In genomic region chr5:9724956-9725600, GRCm38 (mm10) we compare ENCODE assay signal across 9 mouse cellular contexts. TPM values are rescaled to one million over a fixed set of nuclear protein-coding genes. Genes with fewer than 3 reads are reported as not detected.
DNase-seq lines count a peak whose midpoint lies in the region; ATAC-seq lines count a peak whose summit lies in the region.
"Had no signal": no experiment of that assay in that cellular context is flagged by ENCODE, and none has a peak within 500 bp of the region (broad histone marks: within the 10 kb centered on the region; RNA-seq: fewer than 3 reads in every experiment).

TSS of gene Grm3 (minus strand) at chr5:9725170.

- H3K36me3 ChIP-seq in liver, embryonic 11.5 days (ENCODE audit: control insufficient read depth, insufficient read depth, low read length): no peaks in the 10 kb centered on the region
- no peaks in the 10 kb centered on the region for H3K36me3 ChIP-seq in neural tube, embryonic 14.5 days (ENCODE audit: control insufficient read depth, insufficient read depth, low read length)

- H3K27ac ChIP-seq in liver, embryonic 11.5 days (ENCODE audit: low read depth, low read length): no peak within 1 kb of the TSS
- H3K27ac ChIP-seq in neural tube, embryonic 14.5 days (ENCODE audit: low read depth, low read length): peak within 1 kb of the TSS; percentile 76

- DNase-seq in liver, embryonic 11.5 days (ENCODE audit: low spot score): peak; percentile 31
- no peak for DNase-seq in liver
- peak; percentile 29 to 46 for DNase-seq in cerebellum, postnatal 4 days (ENCODE audit: low spot score in 2 of 2)
- no peak for DNase-seq in frontal cortex, adult 2 months (ENCODE audit: extremely low spot score in 1 of 2, low spot score in 1 of 2)
- peak in 1 of 2 experiments; percentile 42 for DNase-seq in left cerebral cortex, postnatal 10 days (ENCODE audit: extremely low spot score in 1 of 2, low spot score in 2 of 2)
- no peak for DNase-seq in spleen, adult 12 weeks (ENCODE audit: low spot score)
- DNase-seq in urinary bladder, postnatal 36 days (ENCODE audit: low spot score in 2 of 2): no peak

- H3K27me3 ChIP-seq in liver, embryonic 11.5 days (replicated peaks; ENCODE audit: control insufficient read depth, insufficient read depth, low read length): peaks cover 18% of the 10 kb centered on the region
- no peaks in the 10 kb centered on the region; the same call in 1 of the 2 replicates for H3K27me3 ChIP-seq in neural tube, embryonic 14.5 days (ENCODE audit: control insufficient read depth, insufficient read depth, low read length)

- H3K9ac ChIP-seq in liver, embryonic 11.5 days (ENCODE audit: low read depth, low read length): no peak within 1 kb of the TSS
- peak within 1 kb of the TSS; percentile 67 for H3K9ac ChIP-seq in neural tube, embryonic 14.5 days (replicated peaks; ENCODE audit: low read depth, low read length)

- H3K9me3 ChIP-seq in liver, embryonic 11.5 days (ENCODE audit: control insufficient read depth, low read length): no peaks in the 10 kb centered on the region
- H3K9me3 ChIP-seq in neural tube, embryonic 14.5 days (ENCODE audit: control insufficient read depth, low read length): no peaks in the 10 kb centered on the region

- H3K4me3 ChIP-seq in liver, embryonic 11.5 days (ENCODE audit: low read depth, low read length): peak within 1 kb of the TSS; percentile 28
- H3K4me3 ChIP-seq in neural tube, embryonic 14.5 days (ENCODE audit: low read depth, low read length): peak within 1 kb of the TSS; percentile 59
- H3K4me3 ChIP-seq: myocyte had no signal

- no peak for ATAC-seq in liver, embryonic 11.5 days (replicated peaks; ENCODE audit: low FRiP score)
- peak; percentile 66 for ATAC-seq in neural tube, embryonic 14.5 days (ENCODE audit: low read depth)

- no peaks in the 10 kb centered on the region for H3K4me1 ChIP-seq in liver, embryonic 11.5 days (replicated peaks; ENCODE audit: control insufficient read depth, insufficient read depth, low read length)
- H3K4me1 ChIP-seq in neural tube, embryonic 14.5 days (ENCODE audit: control insufficient read depth, insufficient read depth, low read length): no peaks in the 10 kb centered on the region

- peak within 1 kb of the TSS; percentile 56 for H3K4me2 ChIP-seq in liver, embryonic 11.5 days
- H3K4me2 ChIP-seq in neural tube, embryonic 14.5 days (ENCODE audit: low read depth, low read length): peak within 1 kb of the TSS; percentile 97

- 2% methylated on average over 25 of the region's 25 CpGs for WGBS in liver, embryonic 11.5 days
- under 1% methylated on average over 25 of the region's 25 CpGs for WGBS in neural tube, embryonic 14.5 days

- intact Hi-C loops in left cerebral cortex, postnatal 10 days (cut with DNase I): loop anchor here (10.0 kb wide), 1 partner anchor 200 kb away; no protein-coding TSS in a partner anchor

RNA-seq across cellular contexts. Expression of gene Grm3, which starts in this region (rescaled TPM):
- polyA plus RNA-seq in liver, embryonic 11.5 days (2014; fragmentation: Nextera tagmentation; extraction: Ambion mirVana): 0.11 and 0.13 TPM in 2 replicates
- 37.9 and 41.0 TPM in 2 replicates for polyA plus RNA-seq in frontal cortex, adult 2 months (2012; rRNA removed)
- 100 to 1,000 TPM; 139 to 171 TPM for total RNA-seq in left cerebral cortex, postnatal 10 days (2021)
- 31.7 and 40.3 TPM in 2 replicates for polyA plus RNA-seq in neural tube, embryonic 14.5 days (2014; fragmentation: Nextera tagmentation; extraction: Ambion mirVana)
- polyA plus RNA-seq: myocyte had no signal

Comparison
In these comparisons a context has a peak if more than half of its experiments do, and no peak if none do; other contexts are left out.
1. RNA of gene Grm3 (polyA plus RNA-seq): 31.7 to 40.3 TPM in neural tube, embryonic 14.5 days and 37.9 to 41.0 TPM in frontal cortex, adult 2 months; 0.11 to 0.13 TPM in liver, embryonic 11.5 days; every median in the first group is over 10 times any median in the second.
2. Peak in DNase-seq, H3K4me3 ChIP-seq and H3K4me2 ChIP-seq in liver, embryonic 11.5 days; RNA of the gene not detected or under 1 TPM.
3. DNase-seq: peak in cerebellum, postnatal 4 days (2 of 2); none in liver (single experiment), frontal cortex, adult 2 months (0 of 2), spleen, adult 12 weeks (single experiment) and urinary bladder, postnatal 36 days (0 of 2).